12 mouse cellular contexts compared by ENCODE assay signal in genomic region chr8:20379650-20380436, GRCm38 (mm10). TPM values are rescaled to one million over a fixed set of nuclear protein-coding genes. Genes with fewer than 3 reads are reported as not detected.
DNase-seq lines count a peak whose midpoint lies in the region; ATAC-seq lines count a peak whose summit lies in the region.
"Not testable (repeated sequence)": the region's sequence is repeated elsewhere in the genome, so short reads cannot be mapped to it uniquely, and the experiment has no call there.
"Had no signal": no experiment of that assay in that cellular context is flagged by ENCODE, and none has a peak within 500 bp of the region (broad histone marks: within the 10 kb centered on the region; RNA-seq: fewer than 3 reads in every experiment).

No protein-coding gene starts in this region.

- H3K36me3 ChIP-seq in forebrain, embryonic 13.5 days (ENCODE audit: poor library complexity, severe bottlenecking); heart, embryonic 14.5 days (ENCODE audit: control insufficient read depth, insufficient read depth, low read length): not testable (repeated sequence)

- H3K9me3 ChIP-seq in forebrain, embryonic 13.5 days (replicated peaks); heart, embryonic 14.5 days (ENCODE audit: control insufficient read depth, low read length): not testable (repeated sequence)

- not testable (repeated sequence) for H3K4me1 ChIP-seq in forebrain, embryonic 13.5 days; heart, embryonic 14.5 days (ENCODE audit: control insufficient read depth in 2 of 2, insufficient read depth in 2 of 2, low read length in 2 of 2)

- not testable (repeated sequence) for H3K9ac ChIP-seq in forebrain, embryonic 13.5 days; heart, embryonic 14.5 days (ENCODE audit: low read length)

- ATAC-seq in forebrain, embryonic 13.5 days: peak; percentile 36; the same call in 1 of the 2 replicates
- ATAC-seq in heart, embryonic 14.5 days (ENCODE audit: insufficient number of reproducible peaks, insufficient read depth, low FRiP score, low read depth): 0 out of 2 replicates have a peak, but pooled peaks have one; percentile 26

- DNase-seq in adrenal gland, adult 18-20 months (ENCODE audit: low spot score in 2 of 2): peak; percentile 9 to 18
- peak; percentile 24 for DNase-seq in kidney, adult 11 months
- peak; percentile 10 to 31 for DNase-seq in layer of hippocampus, postnatal 10 days (ENCODE audit: low spot score in 2 of 2)
- DNase-seq in lung, postnatal 25 days (ENCODE audit: low spot score): peak; percentile 18
- DNase-seq in right cerebral cortex, postnatal 10 days (ENCODE audit: low spot score in 2 of 2): peak; percentile 16 to 27
- DNase-seq in urinary bladder, postnatal 10 days (ENCODE audit: low spot score): peak; percentile 7

- H3K4me2 ChIP-seq in forebrain, embryonic 13.5 days; heart, embryonic 14.5 days (ENCODE audit: low read length): not testable (repeated sequence)

- H3K4me3 ChIP-seq in forebrain, embryonic 13.5 days; heart, embryonic 14.5 days (ENCODE audit: control insufficient read depth in 1 of 2, insufficient read depth in 1 of 2, low read depth in 1 of 2, low read length in 2 of 2): not testable (repeated sequence)

- H3K27me3 ChIP-seq in forebrain, embryonic 13.5 days; heart, embryonic 14.5 days (ENCODE audit: control insufficient read depth, insufficient read depth, low read length): not testable (repeated sequence)

- no CpG with 5 or more reads among the region's 4 CpGs for WGBS in forebrain, embryonic 13.5 days
- no CpG with 5 or more reads among the region's 4 CpGs for WGBS in heart, embryonic 14.5 days

- H3K27ac ChIP-seq in forebrain, embryonic 13.5 days; heart, embryonic 14.5 days (replicated peaks in 1 of 2; ENCODE audit: control insufficient read depth in 1 of 2, insufficient read depth in 1 of 2, low read depth in 2 of 2, low read length in 2 of 2): not testable (repeated sequence)

RNA-seq across cellular contexts. Expression of gene Gm15319, which starts 16.8 kb away (rescaled TPM):
- under 1 TPM; 0.46 to 0.58 TPM for total RNA-seq in adrenal gland, adult 18-20 months (2021)
- polyA plus RNA-seq in forebrain, embryonic 13.5 days (2015; fragmentation: Nextera tagmentation; extraction: Ambion mirVana): 0.13 TPM in 1 of 2 replicates, not detected in the other
- 0.42 TPM in 1 of 2 replicates, not detected in the other for polyA plus RNA-seq in heart, embryonic 14.5 days (2014; fragmentation: Nextera tagmentation; extraction: Ambion mirVana)
- under 1 TPM; 0.69 TPM for total RNA-seq in layer of hippocampus, postnatal 10 days (2021)
- total RNA-seq: adrenal gland, postnatal 36 days; granulocyte monocyte progenitor cell, adult 5-6 weeks had no signal
- polyA plus RNA-seq: liver, adult 2 months; midbrain, embryonic 16.5 days had no signal
